Mouse (Mus musculus) effector memory CD4-positive, alpha-beta T cell, adult 7 months (primary cell): Measurements from ENCODE around the gene Mad1l1. TPM values are rescaled to one million over a fixed set of nuclear protein-coding genes. Genes with fewer than 3 reads are reported as not detected.

Experiments used
- polyA plus RNA-seq: library from polyadenylated mRNA; unstranded; fragments of 100-300 nt; shearing (Covaris generic); gene quantifications from one replicate; pipeline ENCODE4 v1.2.1, GENCODE M21; 2017

The Mad1l1 gene
- 20.0 TPM for polyA plus RNA-seq

GRCm38 (mm10) chr5:140321042-140321755, at the start of gene Mad1l1, which contains the start of gene Nudt1:
TSS of gene Mad1l1 (minus strand) at chr5:140321552.
TSS of gene Nudt1 (plus strand) at chr5:140321656.

GRCm38 (mm10) chr5:140331615-140332512, 10.5 kb upstream of the Mad1l1 start, which contains the start of gene Mrm2:
TSS of gene Mrm2 (minus strand) at chr5:140331898.

Other genes starting within 250 kb of the Mad1l1 start
- 6.4 TPM for gene Nudt1, start 104 bp upstream of the Mad1l1 start, polyA plus RNA-seq
- gene Mrm2, start 10.3 kb upstream of the Mad1l1 start, polyA plus RNA-seq = 1.6 TPM
- 4.9 TPM for gene Snx8, start 67.7 kb upstream of the Mad1l1 start, polyA plus RNA-seq
- 166 TPM for gene Eif3b, start 97.8 kb upstream of the Mad1l1 start, polyA plus RNA-seq
- not detected for gene Gm4869, start 124.1 kb upstream of the Mad1l1 start, polyA plus RNA-seq
- gene Chst12, start 184.0 kb upstream of the Mad1l1 start, polyA plus RNA-seq = 10.7 TPM
- gene Grifin, start 243.5 kb upstream of the Mad1l1 start, polyA plus RNA-seq = 1.3 TPM